Mouse (Mus musculus): ENCODE data around the gene Tmem189. TPM values are rescaled to one million over a fixed set of nuclear protein-coding genes. Genes with fewer than 3 reads are reported as not detected.
A peak's percentile ranks its signal among the peaks of the same experiment; 100 is the strongest.

Gene Tmem189
- total and polyA plus RNA-seq, 3 experiments: 21.7 to 46.5 TPM; not detected in 1

GRCm38 (mm10) chr2:167640279-167640678, 49.3 kb downstream of the Tmem189 start:
- H3K79me2 ChIP-seq (ENCODE audit: control insufficient read depth, insufficient read depth, low read length, poor library complexity): no peaks in the 10 kb centered on the region
- H3K27ac ChIP-seq (ENCODE audit: control insufficient read depth, low read depth, low read length): no peak overlapping the region
- H3K4me3 ChIP-seq (ENCODE audit: control insufficient read depth in 1 of 2, insufficient read depth in 1 of 2, low read depth in 2 of 2, low read length in 2 of 2): no peak overlapping the region
- peak; percentile 66 for DNase-seq (ENCODE audit: low read depth, low spot score)
- no peaks in the 10 kb centered on the region for H3K27me3 ChIP-seq (ENCODE audit: control insufficient read depth in 1 of 2, insufficient read depth in 2 of 2, low read length in 2 of 2)
- peak; percentile 59 for TF ChIP-seq SMC3 (IDR thresholded peaks at IDR 0.05; ENCODE audit: low read depth, low read length)
- no peak for TF ChIP-seq MXI1 (IDR thresholded peaks at IDR 0.05; ENCODE audit: low read depth, low read length)
- TF ChIP-seq JUND (IDR thresholded peaks at IDR 0.05; ENCODE audit: low read depth, low read length): no peak
- no peak for TF ChIP-seq POLR2AphosphoS5 (IDR thresholded peaks at IDR 0.05; ENCODE audit: borderline replicate concordance, low read depth, low read length)
- TF ChIP-seq ZKSCAN1 (IDR thresholded peaks at IDR 0.05; ENCODE audit: low read depth, low read length): no peak
- TF ChIP-seq MYB (IDR thresholded peaks at IDR 0.05; ENCODE audit: low read depth, low read length): no peak
- TF ChIP-seq POLR2A (IDR thresholded peaks at IDR 0.05; ENCODE audit: control insufficient read depth in 1 of 2, insufficient read depth in 1 of 2, low read depth in 1 of 2, low read length in 2 of 2, poor library complexity in 1 of 2): no peak
- TF ChIP-seq TAL1 (IDR thresholded peaks at IDR 0.05; ENCODE audit: low read length): no peak
- TF ChIP-seq RCOR1 (IDR thresholded peaks at IDR 0.05; ENCODE audit: low read depth, low read length): no peak
- no peak for TF ChIP-seq ZNF384 (IDR thresholded peaks at IDR 0.05; ENCODE audit: low read depth, low read length)
- no peak for TF ChIP-seq USF2 (IDR thresholded peaks at IDR 0.05; ENCODE audit: borderline replicate concordance in 1 of 2, insufficient read depth in 1 of 2, low read depth in 1 of 2, low read length in 2 of 2)
- TF ChIP-seq HCFC1 (IDR thresholded peaks at IDR 0.05; ENCODE audit: low read depth, low read length): 0 out of 2 replicates have a peak, but pooled peaks have one; percentile 15
- TF ChIP-seq NRF1 (IDR thresholded peaks at IDR 0.05; ENCODE audit: insufficient read depth, low read depth, low read length, poor library complexity, severe bottlenecking): no peak
- no peak for TF ChIP-seq TCF12 (IDR thresholded peaks at IDR 0.05; ENCODE audit: low read depth, low read length)
- TF ChIP-seq KAT2A (conservative IDR thresholded peaks at IDR 0.05; ENCODE audit: low read depth, low read length): no peak
- peak; percentile 63 to 87 (median 67) for TF ChIP-seq CTCF (IDR thresholded peaks at IDR 0.05 in 2 of 3, conservative IDR thresholded peaks at IDR 0.05 in 1 of 3; ENCODE audit: control insufficient read depth in 1 of 3, insufficient read depth in 1 of 3, low read depth in 2 of 3, low read length in 3 of 3, poor library complexity in 1 of 3, severe bottlenecking in 1 of 3)
- peak; percentile 20 for TF ChIP-seq RAD21 (IDR thresholded peaks at IDR 0.05; ENCODE audit: low read depth, low read length)
- TF ChIP-seq MYC (IDR thresholded peaks at IDR 0.05; ENCODE audit: low read depth, low read length): 0 out of 2 replicates have a peak, but pooled peaks have one; percentile 38
- peaks cover 0 to 3% of the 10 kb centered on the region in 2 experiments; a peak in 2 of 4 replicates for H3K36me3 ChIP-seq (ENCODE audit: control insufficient read depth in 1 of 2, insufficient read depth in 2 of 2, low read length in 2 of 2)
- peaks cover 0 to 3% of the 10 kb centered on the region in 2 experiments; a peak in 1 of 4 replicates for H3K4me1 ChIP-seq (ENCODE audit: control insufficient read depth in 1 of 2, insufficient read depth in 2 of 2, low read length in 2 of 2)
- H3K9me3 ChIP-seq (replicated peaks; ENCODE audit: insufficient read depth, low read length): no peaks in the 10 kb centered on the region
- H3K9ac ChIP-seq (ENCODE audit: control insufficient read depth, low read depth, low read length, poor library complexity, severe bottlenecking): no peak overlapping the region

DNA sequence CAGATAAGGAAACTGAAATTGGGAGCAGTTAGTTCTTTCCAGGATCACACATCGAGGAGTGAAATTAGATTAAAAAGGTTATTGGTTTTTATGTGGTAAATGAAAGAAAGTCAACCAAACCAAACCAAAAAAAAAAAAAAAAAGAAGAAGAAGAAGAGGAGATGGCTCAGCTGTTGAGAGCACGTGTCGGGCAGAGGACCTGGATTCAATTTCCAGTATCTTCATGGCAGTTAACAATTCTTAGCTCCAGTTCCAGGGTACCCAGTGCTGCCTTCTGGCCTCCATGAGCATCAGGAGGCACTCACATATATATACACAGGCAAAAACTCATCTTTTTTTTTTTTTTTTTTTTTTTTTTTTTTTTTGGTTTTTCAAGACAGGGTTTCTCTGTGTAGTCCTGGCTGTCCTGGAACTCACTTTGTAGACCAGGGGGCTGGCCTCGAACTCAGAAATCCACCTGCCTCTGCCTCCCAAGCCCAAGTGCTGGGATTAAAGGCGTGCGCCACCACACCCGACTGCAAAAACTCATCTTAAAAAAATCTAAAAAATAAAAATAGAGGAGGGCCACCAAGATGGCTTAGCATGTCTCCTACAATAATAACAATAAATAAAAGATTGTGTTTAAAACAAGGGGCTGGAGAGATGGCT, 54.6 kb downstream of the Tmem189 start:
- Histone ChIP-seq H3K9me3 (replicated peaks; ENCODE audit: insufficient read depth, low read length) (no peaks in the 10 kb centered on the region), H3K4me3 (ENCODE audit: control insufficient read depth in 1 of 2, insufficient read depth in 1 of 2, low read depth in 2 of 2, low read length in 2 of 2) (peak overlapping the region; percentile 3 to 43; a peak in 3 of 4 replicates), H3K27me3 (ENCODE audit: control insufficient read depth in 1 of 2, insufficient read depth in 2 of 2, low read length in 2 of 2) (no peaks in the 10 kb centered on the region), H3K79me2 (ENCODE audit: control insufficient read depth, insufficient read depth, low read length, poor library complexity) (peaks cover 27% of the 10 kb centered on the region), H3K9ac (ENCODE audit: control insufficient read depth, low read depth, low read length, poor library complexity, severe bottlenecking) (peak overlapping the region; percentile 36), H3K4me1 (ENCODE audit: control insufficient read depth in 1 of 2, insufficient read depth in 2 of 2, low read length in 2 of 2) (peaks cover 3 to 26% of the 10 kb centered on the region in 2 experiments; a peak in 3 of 4 replicates), H3K27ac (ENCODE audit: control insufficient read depth, low read depth, low read length) (peak overlapping the region; percentile 83), H3K36me3 (ENCODE audit: control insufficient read depth in 1 of 2, insufficient read depth in 2 of 2, low read length in 2 of 2) (peaks cover 0 to 25% of the 10 kb centered on the region in 2 experiments; a peak in 2 of 4 replicates)
- no peak for DNase-seq (ENCODE audit: low read depth, low spot score)
- TF ChIP-seq MAZ (IDR thresholded peaks at IDR 0.05; ENCODE audit: low read depth, low read length) (no peak), MYC (IDR thresholded peaks at IDR 0.05; ENCODE audit: low read depth, low read length) (peak; percentile 86), RCOR1 (IDR thresholded peaks at IDR 0.05; ENCODE audit: low read depth, low read length) (no peak), HCFC1 (IDR thresholded peaks at IDR 0.05; ENCODE audit: low read depth, low read length) (no peak), TBP (IDR thresholded peaks at IDR 0.05; ENCODE audit: low read depth, low read length) (no peak), RAD21 (IDR thresholded peaks at IDR 0.05; ENCODE audit: low read depth, low read length) (no peak), JUND (IDR thresholded peaks at IDR 0.05; ENCODE audit: low read depth, low read length) (no peak), NELFE (IDR thresholded peaks at IDR 0.05; ENCODE audit: low read depth, low read length) (no peak; the same call in 1 of the 2 replicates), GABPA (IDR thresholded peaks at IDR 0.05; ENCODE audit: low read depth, low read length) (no peak), CTCF (IDR thresholded peaks at IDR 0.05 in 2 of 3, conservative IDR thresholded peaks at IDR 0.05 in 1 of 3; ENCODE audit: control insufficient read depth in 1 of 3, insufficient read depth in 1 of 3, low read depth in 2 of 3, low read length in 3 of 3, poor library complexity in 1 of 3, severe bottlenecking in 1 of 3) (no peak), MYB (IDR thresholded peaks at IDR 0.05; ENCODE audit: low read depth, low read length) (no peak), MAFK (IDR thresholded peaks at IDR 0.05; ENCODE audit: borderline replicate concordance, low read depth, low read length) (no peak), ZC3H11A (IDR thresholded peaks at IDR 0.05; ENCODE audit: low read depth, low read length) (no peak), EP300 (IDR thresholded peaks at IDR 0.05; ENCODE audit: low read depth in 1 of 2, low read length in 2 of 2) (peak; percentile 2 to 54; a peak in 1 of 4 replicates), ZNF384 (IDR thresholded peaks at IDR 0.05; ENCODE audit: low read depth, low read length) (peak; percentile 85), USF1 (IDR thresholded peaks at IDR 0.05; ENCODE audit: low read depth, low read length) (peak; percentile 37; the same call in 1 of the 2 replicates), MAX (IDR thresholded peaks at IDR 0.05; ENCODE audit: low read length) (peak; percentile 88), MEF2A (IDR thresholded peaks at IDR 0.05; ENCODE audit: extremely low read depth, insufficient replicate concordance, low read depth, low read length, poor library complexity, severe bottlenecking) (no peak)

Data from MEL (cell line).